Mouse (Mus musculus): ENCODE results near the gene Jpt2.
"Not testable (repeated sequence)": the region's sequence is repeated elsewhere in the genome, so short reads cannot be mapped to it uniquely, and the experiment has no call there.

The Jpt2 gene

GRCm38 (mm10) chr17:24960135-24960851, at the start of gene Jpt2:
TSS of gene Jpt2 (minus strand) at chr17:24960689.
- DNase-seq (ENCODE audit: low spot score), result peak; percentile 98

GRCm38 (mm10) chr17:25007480-25007879, 47.0 kb upstream of the Jpt2 start:
- DNase-seq (ENCODE audit: low spot score), result no peak

- DNase-seq (ENCODE audit: low spot score), result no peak
Observed at GRCm38 (mm10) chr17:25005102-25005501, 44.6 kb upstream of the Jpt2 start.

- no peak for DNase-seq (ENCODE audit: low spot score)
Observed at GRCm38 (mm10) chr17:24994721-24995120, 34.2 kb upstream of the Jpt2 start.

- no peak for DNase-seq (ENCODE audit: low spot score)
Observed at GRCm38 (mm10) chr17:24987221-24987620, 26.7 kb upstream of the Jpt2 start.

- no peak for DNase-seq (ENCODE audit: low spot score)
Observed at GRCm38 (mm10) chr17:24960852-24961715, 595 bp upstream of the Jpt2 start.

- no peak for DNase-seq (ENCODE audit: low spot score)
Observed at GRCm38 (mm10) chr17:24959371-24959770, 1.1 kb downstream of the Jpt2 start.

- no peak for DNase-seq (ENCODE audit: low spot score)
Observed at GRCm38 (mm10) chr17:24953291-24953690, 7.2 kb downstream of the Jpt2 start.

- no peak for DNase-seq (ENCODE audit: low spot score)
Observed at GRCm38 (mm10) chr17:24950671-24951070, 9.8 kb downstream of the Jpt2 start.

- DNase-seq (ENCODE audit: low spot score), result no peak
Observed at GRCm38 (mm10) chr17:24948204-24948603, 12.3 kb downstream of the Jpt2 start.

GRCm38 (mm10) chr17:24943589-24943988, 16.9 kb downstream of the Jpt2 start:
- DNase-seq (ENCODE audit: low spot score), result not testable (repeated sequence)

- DNase-seq (ENCODE audit: low spot score), result no peak
Observed at GRCm38 (mm10) chr17:24943036-24943435, 17.5 kb downstream of the Jpt2 start.

GRCm38 (mm10) chr17:24942453-24942852, 18.0 kb downstream of the Jpt2 start:
- DNase-seq (ENCODE audit: low spot score), result not testable (repeated sequence)

- DNase-seq (ENCODE audit: low spot score), result no peak
Observed at GRCm38 (mm10) chr17:24937266-24937665, 23.2 kb downstream of the Jpt2 start.

GRCm38 (mm10) chr17:24936259-24937237, 23.9 kb downstream of the Jpt2 start, which contains the start of gene Mapk8ip3:
TSS of gene Mapk8ip3 (minus strand) at chr17:24936977.
- peak; percentile 97 for DNase-seq (ENCODE audit: low spot score)

GRCm38 (mm10) chr17:24935666-24936065, 24.8 kb downstream of the Jpt2 start:
- no peak for DNase-seq (ENCODE audit: low spot score)

GRCm38 (mm10) chr17:24934926-24935325, 25.6 kb downstream of the Jpt2 start:
- no peak for DNase-seq (ENCODE audit: low spot score)

GRCm38 (mm10) chr17:24933163-24933562, 27.3 kb downstream of the Jpt2 start:
- no peak for DNase-seq (ENCODE audit: low spot score)

- no peak for DNase-seq (ENCODE audit: low spot score)
Observed at GRCm38 (mm10) chr17:24932431-24932830, 28.1 kb downstream of the Jpt2 start.

- DNase-seq (ENCODE audit: low spot score), result no peak
Observed at GRCm38 (mm10) chr17:24929506-24929905, 31.0 kb downstream of the Jpt2 start.

- DNase-seq (ENCODE audit: low spot score), result no peak
Observed at GRCm38 (mm10) chr17:24923246-24923645, 37.2 kb downstream of the Jpt2 start.

GRCm38 (mm10) chr17:24913984-24914383, 46.5 kb downstream of the Jpt2 start:
- DNase-seq (ENCODE audit: low spot score), result no peak

All from embryo, embryonic 10 days (tissue).